Mouse (Mus musculus): ENCODE measurements around the gene Tmem59l.

Gene Tmem59l

DNA sequence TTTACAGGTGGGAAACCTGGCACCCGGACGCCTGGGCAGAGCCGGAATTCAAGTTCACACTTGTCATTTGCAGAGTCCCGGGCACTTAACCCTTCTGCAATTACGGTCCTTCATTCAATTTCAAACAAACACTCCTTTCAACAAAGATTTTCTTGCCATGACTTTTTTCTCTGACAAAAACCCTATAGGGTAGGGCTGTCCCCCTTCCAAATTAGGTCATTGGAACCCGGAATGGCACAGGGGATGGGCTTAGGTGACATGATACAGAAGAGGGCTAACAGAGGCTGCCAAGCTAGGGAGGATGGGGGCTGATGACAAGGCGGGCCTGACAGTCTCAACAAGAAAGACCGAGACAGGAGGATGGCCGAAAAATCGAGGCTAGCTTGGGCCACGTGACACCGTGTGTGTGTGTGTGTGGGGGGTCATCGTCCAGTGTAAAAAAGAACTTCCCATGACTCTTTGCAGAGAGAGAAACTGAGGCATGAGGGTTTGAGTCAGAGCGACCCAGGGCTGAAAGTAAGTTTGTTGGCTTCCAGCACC, 1.8 kb upstream of the Tmem59l start:
- DNase-seq (ENCODE audit: low spot score): no peak

DNA sequence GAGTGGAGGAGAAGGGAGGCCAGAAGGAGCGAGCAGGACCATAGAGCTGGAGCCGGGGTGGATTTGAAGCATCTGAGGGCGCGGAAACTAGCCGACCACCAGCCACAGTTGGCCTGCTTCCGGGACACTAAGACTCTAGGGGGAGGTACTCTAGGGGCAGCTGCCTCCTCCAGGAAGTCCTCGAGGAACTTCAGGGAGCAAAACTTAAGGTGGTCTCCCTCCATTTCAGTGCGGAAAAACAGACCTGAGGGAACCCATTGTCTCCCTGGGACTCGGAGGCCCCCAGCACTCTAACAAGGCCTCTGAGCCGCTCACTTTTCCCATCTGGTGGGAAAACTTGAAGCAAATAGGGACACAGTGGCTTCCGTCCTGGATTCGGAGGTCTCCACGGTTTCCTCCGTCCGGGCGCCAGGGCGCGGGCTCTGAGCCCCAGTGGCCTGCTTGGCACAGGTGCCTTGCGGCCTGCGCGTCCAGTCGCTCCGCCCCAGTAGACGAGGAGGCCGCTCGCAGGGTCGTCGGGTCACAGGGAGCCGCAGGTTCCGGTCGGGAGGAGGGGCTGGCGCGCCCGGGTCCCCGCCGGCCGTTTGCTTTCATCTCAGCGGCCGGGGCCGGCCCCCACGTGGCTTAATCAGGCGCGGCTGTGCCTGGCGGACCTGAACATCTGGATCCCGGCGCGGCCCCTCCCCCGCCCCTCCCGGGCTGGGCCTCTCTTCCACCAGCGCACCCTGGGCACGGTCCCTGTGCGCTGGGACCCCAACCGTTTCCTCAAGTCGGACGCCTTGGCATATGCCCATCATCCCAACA, 1.0 kb upstream of the Tmem59l start:
- no peak for DNase-seq (ENCODE audit: low spot score)

DNA sequence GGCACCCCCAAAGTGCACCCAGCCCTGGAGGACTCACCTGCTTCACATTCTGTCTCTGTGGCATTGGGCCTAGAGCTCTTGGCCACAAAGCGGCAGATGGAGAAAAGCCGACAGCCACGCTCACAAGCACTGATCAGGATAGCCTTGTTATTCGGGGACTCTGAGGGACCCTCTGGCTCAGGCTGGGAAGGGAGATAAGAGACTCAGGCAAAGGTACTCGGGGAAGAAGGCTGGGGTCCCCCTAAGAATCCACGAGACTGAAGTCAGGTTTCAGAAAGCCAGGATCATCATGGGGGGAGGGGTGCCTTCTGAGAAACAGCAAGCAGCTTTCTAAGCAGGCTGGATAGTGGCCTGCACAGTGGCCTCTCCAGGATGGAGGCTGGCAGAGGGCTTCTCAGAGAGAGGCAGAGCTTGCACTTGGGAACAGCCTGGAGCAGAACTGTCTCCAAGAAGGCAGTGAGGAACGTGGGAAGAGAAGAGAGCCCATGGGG, 922 bp downstream of the Tmem59l start:
- no peak for DNase-seq (ENCODE audit: low spot score)

DNA sequence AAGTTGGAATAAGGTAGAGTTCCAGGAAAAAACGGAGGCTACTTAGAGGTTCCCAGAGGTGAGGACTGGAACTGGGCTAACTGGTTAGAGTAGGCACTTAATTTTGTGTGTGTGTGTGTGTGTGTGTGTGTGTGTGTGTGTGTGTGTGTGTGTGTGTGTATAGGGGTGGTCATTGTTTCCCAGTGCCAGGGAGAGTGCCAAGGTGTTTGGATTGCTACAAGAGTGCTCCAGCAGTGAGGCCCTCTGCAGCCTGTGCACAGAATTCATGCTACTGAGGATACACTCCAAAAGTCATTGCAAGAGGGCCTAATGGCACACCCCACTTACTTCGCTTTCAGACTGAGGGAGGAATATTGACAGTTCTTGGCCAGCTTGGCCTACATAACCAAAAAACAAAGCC, 4.2 kb downstream of the Tmem59l start:
- DNase-seq (ENCODE audit: low spot score): no peak

DNA sequence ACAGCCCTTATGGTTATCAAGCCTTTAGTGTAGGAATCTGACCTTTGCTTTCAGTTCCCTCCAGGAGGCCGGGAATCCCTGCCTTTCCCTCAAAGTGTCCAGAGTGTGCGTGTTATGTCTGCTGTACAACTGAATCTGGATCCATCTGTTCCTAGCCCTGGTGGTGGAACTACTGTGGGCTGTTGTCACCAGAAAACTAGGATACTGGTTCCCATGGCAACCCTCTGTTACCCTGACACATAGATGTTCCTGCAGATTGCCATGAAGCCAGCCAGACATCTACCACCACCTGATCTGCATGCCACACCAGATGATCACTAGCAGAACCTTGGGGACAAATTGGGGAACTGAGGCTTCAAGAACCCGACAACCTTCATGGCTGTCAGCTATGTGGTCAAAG, 5.2 kb downstream of the Tmem59l start:
- no peak for DNase-seq (ENCODE audit: low spot score)

DNA sequence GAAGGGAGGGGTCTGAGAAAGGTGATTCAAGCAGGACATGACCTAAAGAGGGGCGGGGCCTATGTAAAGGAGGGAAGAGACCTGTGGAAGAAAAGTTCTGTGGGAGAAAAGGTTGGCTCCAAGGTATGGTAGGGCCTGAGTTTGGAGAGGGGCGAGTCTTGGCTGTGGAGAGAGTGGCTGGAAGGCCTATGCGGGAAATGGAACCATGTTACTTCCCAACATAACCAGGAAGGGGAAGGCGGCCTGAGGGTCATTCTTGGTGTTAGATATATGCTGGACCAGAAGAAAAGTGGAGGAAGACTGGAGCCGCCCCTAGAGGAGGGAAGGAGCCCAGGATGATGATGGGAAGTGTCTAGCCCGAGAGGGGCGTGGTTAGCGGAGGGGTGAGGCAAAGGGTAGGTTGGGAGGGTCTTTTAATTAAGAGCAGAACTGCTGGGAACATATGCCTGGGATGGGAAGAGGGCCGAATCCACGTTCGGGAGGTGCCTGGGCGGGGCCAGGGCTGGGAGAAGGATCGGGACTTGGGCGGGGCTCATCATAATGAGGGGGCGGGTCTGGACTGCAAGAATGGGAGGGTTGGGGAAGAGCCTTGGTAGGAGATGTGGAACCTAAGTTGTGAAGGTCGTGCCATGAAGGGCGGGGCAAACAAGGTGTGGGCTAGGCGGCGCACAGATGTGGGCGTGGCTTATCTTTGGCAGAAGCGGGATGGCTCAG, 9.7 kb downstream of the Tmem59l start:
- DNase-seq (ENCODE audit: low spot score): peak; percentile 40

DNA sequence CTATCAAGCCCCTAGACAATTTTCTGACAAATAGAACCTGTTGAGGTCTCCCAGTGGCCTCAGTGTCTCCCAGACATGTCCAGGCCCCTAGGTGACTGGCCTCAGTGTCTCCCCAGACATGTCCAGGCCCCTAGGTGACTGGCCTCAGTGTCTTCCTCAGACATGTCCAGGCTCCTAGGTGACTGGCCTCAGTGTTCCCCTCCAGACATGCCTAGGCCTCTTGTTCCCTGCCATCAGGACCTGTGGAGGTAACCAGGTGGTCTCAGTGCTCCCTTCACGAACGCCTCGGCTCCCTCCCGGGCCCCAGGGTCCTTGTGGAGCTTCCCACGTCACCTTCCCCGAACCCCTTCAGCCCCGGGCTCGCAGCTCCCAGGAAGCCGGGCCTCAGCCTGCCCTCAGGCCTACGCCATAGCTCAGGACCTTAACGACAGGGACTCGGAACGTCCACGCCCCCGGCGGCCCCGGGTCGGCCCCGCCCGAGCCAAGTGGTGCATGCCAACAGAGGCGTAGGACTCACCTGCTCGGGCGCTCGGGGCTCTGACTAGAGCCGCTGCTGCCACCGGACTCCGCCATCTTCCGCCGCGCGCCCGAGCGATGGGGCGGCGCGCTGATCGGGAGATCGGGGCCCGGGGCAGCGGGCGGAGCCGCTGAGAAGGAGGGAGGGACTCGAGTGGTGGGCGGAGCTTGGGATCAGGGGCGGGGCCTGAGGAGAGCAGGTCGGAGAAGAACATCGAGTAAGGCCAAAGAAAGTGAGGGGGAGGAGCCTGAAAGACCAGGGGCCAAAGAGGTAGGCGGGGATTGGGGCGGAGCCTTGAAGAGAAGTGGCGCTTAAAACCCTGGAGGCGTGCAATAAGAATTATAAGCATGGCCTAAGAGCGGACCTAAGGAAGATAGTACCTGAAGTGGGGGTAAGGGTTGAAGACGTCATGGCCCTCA, 10.6 kb downstream of the Tmem59l start, which contains the start of gene Klhl26:
Gene Klhl26, minus strand, starts transcription at position 636 of the 936 bp plus-strand sequence.
- DNase-seq (ENCODE audit: low spot score): peak; percentile 98

DNA sequence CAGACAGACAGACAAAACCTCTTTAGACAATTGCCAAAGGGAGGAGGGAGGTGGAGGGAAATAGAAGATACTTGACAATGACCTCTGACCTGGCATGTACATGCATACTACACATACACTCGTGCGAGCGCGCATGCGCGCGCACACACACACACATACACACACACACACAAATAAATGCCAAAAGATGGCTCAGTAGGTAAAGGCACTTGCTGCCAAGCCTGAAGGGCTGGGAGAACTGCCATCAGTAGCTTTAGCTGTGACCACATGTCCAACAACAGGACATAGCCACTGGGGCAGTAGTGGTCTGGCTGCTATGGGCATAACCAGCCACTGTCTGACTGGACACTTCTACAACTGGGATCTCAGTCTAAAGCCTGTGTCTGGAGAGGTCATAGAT, 15.3 kb downstream of the Tmem59l start:
- no peak for DNase-seq (ENCODE audit: low spot score)

DNA sequence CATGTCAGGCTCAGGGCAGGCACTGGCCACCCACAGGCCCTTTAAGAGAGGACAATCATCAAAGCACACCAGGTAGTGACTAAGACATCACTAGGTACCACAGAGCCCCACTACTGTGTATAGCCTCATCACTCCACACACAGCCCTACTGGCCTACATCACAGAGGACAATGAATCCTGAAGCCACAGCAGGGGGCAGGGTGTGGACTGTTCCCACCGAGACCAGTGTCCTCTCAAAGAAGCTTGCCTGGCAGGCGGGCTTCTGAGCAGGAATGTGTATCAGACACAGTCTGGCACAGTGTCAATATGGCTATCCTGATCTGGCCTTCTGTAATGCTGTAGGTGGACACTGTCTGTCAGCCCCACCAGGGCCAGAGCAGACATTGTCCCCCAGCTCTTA, 17.2 kb downstream of the Tmem59l start:
- DNase-seq (ENCODE audit: low spot score): no peak

DNA sequence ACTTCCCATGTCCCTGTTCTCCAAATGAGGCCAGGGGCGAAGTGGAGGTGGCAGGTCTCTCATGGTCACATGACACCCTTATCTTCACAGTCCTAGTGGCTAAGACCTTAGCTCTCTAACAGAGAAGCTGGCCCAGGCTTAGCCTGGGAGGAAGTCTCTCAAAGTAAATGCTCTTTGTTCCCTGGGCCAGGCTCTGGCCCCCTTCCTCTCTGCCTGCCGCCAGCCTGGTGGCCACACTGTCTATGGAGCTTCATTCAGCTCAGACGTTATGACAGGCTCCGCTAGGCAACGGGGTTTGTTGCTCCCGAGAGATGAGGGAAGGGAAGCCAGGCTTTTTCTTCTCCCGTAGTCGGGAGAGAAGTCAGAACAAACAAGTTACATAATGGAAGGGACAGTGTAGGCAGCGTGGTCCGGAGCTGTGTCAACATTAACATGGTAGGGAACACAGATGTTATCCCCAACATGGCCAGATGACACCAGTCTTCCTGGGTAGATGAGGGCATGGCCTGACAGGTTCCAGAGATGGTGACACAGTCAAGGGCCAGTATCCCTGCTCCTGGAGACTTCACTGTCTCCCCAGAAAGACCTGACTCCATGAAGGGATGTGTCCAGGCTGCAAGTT, 17.8 kb downstream of the Tmem59l start:
- DNase-seq (ENCODE audit: low spot score): no peak

DNA sequence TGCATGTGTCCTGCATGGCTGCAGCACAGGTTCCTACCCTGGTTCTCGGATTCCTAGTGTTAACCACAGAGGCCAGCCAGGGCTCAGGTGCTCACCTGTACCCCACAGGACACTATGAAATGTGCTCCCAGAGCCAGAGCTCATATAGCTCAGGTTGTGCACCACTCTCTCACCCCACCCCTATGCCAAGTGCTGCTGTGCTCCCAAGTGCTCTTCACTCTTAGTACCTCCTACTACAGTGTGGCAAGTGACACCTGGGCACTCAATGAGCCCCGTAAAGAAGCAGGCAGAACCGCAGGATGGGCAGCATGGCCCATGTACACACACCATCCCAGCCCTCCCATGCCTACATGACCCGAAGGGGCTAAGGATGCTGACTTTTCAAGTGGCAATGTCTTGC, 18.4 kb downstream of the Tmem59l start:
- DNase-seq (ENCODE audit: low spot score): no peak

DNA sequence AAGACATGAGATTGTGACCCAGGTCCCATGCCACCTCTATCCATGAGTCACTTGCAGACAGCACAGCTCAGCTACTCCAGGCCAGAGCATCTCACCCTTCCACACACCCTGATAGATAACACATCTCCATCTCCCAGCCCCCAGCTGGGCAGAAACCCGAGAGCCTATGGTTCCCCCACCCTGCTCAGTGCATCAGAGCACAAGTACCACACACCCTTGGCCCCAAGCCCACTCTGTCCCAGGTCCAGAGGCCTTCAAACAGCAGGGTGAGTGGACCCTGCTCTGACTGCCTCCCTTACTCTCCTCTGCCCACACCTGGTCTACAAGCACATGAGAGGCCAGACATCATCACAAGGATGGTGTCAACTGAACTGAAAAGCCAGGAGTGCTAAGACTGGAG, 19.3 kb downstream of the Tmem59l start:
- no peak for DNase-seq (ENCODE audit: low spot score)

DNA sequence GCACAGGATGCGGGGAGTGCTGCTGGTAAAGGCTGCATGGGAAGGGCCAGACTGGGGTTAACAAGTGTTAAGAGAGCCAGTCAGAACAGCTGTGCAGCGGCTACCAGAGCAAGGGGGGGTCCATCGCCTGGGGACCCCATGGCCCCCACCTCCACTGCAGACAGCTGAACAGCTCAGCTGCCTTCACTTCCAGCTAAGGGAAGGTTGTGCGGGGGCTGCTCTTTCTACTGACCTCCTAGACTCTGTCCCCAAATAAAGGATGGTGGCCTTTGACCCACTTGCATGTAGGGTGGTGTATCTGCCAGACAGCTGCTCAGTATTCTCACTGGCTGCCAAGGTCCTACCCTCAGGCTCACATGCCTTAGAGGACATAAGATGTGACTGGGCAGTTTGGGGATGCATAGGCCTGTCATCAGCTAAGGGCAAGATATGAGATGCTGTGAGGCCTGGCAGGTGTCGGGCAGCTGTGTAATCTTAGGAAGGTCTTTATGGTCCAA, 19.9 kb downstream of the Tmem59l start:
- no peak for DNase-seq (ENCODE audit: low spot score)

DNA sequence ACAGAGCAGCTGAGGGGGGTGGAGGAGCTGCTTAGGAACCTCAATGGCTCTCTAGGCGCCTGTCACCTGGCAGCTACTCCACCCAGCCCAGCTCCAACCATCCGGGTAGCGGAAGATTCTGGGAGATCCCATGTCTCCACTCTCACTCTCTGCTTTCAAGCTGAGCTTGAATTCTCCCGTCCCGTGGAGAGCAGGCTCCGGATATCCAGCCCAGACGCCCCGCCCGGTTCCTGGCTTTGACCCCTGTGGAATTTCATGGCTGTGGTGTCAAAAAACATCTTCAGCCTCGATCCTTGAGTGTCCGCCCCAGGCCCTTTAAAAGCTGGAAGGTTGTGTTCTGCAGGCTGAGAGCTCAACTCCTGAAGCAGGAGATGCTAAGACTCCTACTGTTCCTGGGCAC, 20.4 kb downstream of the Tmem59l start:
- peak; percentile 29 for DNase-seq (ENCODE audit: low spot score)

DNA sequence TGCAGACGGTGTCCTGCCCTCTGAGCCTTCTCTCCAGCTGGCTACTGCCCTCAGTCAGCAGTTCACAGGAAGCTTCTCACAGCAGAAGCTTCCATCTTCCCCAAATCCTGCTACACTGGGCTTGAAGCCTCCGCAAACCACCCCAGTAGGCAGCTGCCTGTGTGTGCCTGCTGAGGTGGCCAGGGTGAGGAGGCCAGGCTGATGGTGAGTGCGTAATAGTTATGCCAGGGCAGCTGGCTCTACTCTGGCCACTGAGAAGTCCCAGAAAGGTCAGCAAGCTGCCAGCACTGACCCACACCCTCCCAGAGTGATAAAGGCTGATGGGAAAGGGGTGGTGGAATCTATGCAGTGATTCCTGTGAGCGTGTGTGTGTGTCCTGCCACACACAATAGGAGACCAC, 20.9 kb downstream of the Tmem59l start:
- no peak for DNase-seq (ENCODE audit: low spot score)

DNA sequence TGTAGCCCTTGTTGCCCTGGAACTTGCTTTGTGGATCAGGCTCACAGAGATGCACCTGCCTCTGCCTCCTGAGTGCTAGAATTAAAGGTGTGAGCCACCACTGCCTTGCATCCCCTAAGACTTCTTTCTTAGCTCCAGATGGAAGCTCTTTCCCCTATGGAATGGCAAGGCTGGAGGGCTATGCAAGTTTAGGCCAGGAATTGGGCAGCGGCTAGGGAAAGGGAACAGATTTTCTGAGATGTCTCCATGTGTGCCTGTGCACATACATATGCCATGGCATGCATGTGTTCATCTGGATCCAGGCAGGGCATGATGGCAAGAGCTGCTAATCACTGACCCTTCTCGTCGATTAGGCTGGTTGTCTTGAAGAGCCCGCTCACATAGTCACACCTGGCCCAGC, 21.5 kb downstream of the Tmem59l start:
- no peak for DNase-seq (ENCODE audit: low spot score)

DNA sequence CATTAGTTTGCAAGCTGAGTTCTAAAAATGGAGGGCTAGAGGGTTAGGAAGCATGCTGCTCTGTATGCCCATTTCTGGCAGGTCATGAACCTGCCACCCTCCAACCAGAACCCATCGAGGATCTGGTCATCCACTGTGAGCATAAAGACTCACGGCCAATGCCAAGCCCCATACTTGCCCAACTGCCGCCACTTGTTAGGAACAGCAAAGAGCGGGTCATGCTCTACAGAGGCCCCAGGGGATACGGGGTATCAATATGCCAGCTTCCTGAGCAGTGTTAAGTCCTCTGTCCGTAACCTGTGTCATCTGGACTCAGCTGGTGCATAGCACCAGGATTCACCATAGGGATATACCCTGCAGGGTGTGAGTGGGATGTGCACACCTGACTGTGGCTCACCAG, 23.0 kb downstream of the Tmem59l start:
- no peak for DNase-seq (ENCODE audit: low spot score)

DNA sequence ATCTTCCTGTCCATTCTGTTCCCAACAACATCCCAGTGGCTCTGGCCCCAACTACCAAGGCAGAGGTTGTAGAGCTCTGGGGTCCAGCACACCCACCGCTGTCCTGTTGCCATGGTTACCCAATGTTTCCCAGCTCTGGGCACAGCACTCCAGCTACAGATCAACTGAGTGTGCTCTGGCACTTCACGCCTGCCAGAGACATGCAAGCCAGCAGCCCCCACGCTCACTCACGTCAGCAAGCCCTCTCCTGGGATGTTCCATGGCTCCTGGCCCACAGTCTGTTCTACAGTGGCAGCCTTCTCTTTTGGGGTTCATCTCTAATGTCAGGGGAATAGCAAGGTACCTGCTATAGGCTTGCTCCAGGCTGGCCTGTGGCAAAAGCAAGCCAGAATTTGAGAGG, 23.9 kb downstream of the Tmem59l start:
- DNase-seq (ENCODE audit: low spot score): peak; percentile 35

DNA sequence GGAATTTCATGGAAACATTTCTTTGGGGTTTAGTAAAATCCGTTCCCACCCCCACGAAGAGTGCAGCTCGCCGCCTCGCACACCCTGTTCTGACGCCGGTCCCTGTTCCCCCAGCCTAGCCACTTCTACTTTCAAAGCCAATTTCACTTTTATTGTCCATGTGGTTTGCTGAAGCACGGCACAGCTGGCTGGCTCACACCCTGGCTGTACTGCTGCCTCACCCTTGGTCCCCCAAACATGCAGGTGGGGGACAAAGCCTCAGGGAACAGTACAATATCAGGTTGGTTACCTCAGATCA, 24.7 kb downstream of the Tmem59l start:
- no peak for DNase-seq (ENCODE audit: low spot score)

DNA sequence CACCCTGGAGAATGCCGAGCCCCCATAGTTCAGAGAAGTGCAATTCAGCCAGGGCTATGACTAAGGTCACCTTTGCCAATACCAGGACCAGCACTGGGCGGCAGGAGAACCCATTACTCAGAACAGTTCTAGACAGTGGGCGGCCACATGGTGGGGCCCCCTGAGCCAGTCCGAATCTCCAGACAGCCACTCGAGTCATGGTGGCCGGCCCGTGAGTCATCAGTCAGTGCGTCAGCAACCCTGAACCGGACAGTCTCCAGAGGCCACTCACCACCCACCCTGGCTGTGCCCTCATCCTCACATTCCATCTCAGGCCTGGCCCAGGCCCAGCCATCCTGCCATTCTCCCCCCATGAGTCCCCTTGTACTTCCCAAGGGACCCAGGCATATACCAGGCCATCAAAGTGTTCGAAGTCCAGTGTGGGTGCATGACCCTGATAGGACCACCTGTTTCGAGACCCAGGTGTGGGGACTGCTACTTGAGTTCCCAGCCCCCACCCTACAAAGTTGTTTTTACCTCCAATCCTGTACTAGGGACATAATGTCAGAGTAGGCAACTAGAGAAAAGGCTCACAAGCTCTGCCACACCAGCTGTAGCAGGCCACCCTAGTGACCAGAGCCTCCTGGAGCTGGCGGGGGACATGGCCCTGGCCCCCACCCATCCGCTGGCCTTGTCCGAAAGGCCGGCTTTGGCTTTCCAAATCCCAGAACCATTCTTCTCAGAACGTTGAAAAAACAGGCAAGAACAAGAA, 25.2 kb downstream of the Tmem59l start:
- no peak for DNase-seq (ENCODE audit: low spot score)

DNA sequence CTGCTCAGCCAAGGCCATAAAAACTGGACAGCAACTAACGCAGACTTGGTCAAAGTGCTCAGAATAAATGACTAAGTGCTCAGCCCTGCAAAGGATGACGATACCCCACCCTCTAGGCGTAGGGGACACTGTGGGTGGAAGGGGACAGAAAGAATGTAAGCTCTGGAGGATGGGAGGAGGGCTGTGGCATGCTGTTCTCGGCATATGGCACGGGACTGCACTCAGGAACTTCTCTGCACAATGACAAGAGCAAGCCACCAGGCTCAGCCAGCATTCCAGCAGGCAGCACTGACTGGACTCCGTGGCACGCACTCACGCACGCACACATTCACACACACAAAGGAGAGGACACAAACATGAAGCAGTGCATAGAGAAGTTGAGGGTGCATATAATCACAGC, 26.6 kb downstream of the Tmem59l start:
- DNase-seq (ENCODE audit: low spot score): peak; percentile 34

All from urinary bladder, postnatal 14 days (tissue).